Mouse (Mus musculus) limb, embryonic 13.5 days (tissue): ENCODE measurements around the gene Casp8. TPM values are rescaled to one million over a fixed set of nuclear protein-coding genes. Genes with fewer than 3 reads are reported as not detected.
"Not testable (repeated sequence)": the region's sequence is repeated elsewhere in the genome, so short reads cannot be mapped to it uniquely, and the experiment has no call there.

ENCODE experiments used
- ATAC-seq: fragments of 200-750 bp; cut with Nextera tagmentation; 2 replicates; pipeline ENCODE4 v1.8.0; 2017; ENCODE audit warnings: low read depth, moderate number of reproducible peaks, moderate TSS enrichment; ENCODE audit not compliant: low FRiP score
- H3K27ac ChIP-seq: fragments of 300-500 bp; sonication (generic); 2 replicates; pipeline ENCODE4 v1.5.1; 2015; ENCODE audit warnings: inconsistent platforms, mild to moderate bottlenecking, moderate library complexity
- H3K27me3 ChIP-seq: fragments of 300-500 bp; sonication (generic); 2 replicates; pipeline ENCODE4 v1.6.1; 2015; ENCODE audit warnings: mild to moderate bottlenecking, inconsistent platforms
- H3K36me3 ChIP-seq: fragments of 300-500 bp; sonication (generic); 2 replicates; pipeline ENCODE4 v1.6.1; 2015; ENCODE audit warnings: inconsistent platforms, mild to moderate bottlenecking, moderate library complexity
- H3K4me1 ChIP-seq: fragments of 300-500 bp; sonication (generic); 2 replicates; pipeline ENCODE4 v1.6.1; 2015; ENCODE audit warnings: inconsistent platforms
- H3K4me2 ChIP-seq: fragments of 300-500 bp; sonication (generic); replicated peaks from 2 replicates; pipeline ENCODE4 v1.6.1; 2015; ENCODE audit warnings: inconsistent platforms, mild to moderate bottlenecking, moderate library complexity
- H3K4me3 ChIP-seq: fragments of 300-500 bp; sonication (generic); 2 replicates; pipeline ENCODE4 v1.5.1; 2015; ENCODE audit warnings: moderate library complexity, mild to moderate bottlenecking, inconsistent platforms
- H3K9ac ChIP-seq: fragments of 300-500 bp; sonication (generic); 2 replicates; pipeline ENCODE4 v1.6.1; 2015; ENCODE audit warnings: mild to moderate bottlenecking, inconsistent platforms
- H3K9me3 ChIP-seq: fragments of 300-500 bp; sonication (generic); 2 replicates; pipeline ENCODE4 v1.6.1; 2016; ENCODE audit warnings: inconsistent platforms
- WGBS: fragments of 180-500 bp; shearing (Covaris S2); methylation state at CpG from one replicate; pipeline ENCODE4 v1.1.7; 2015; 5-methylcytosine and 5-hydroxymethylcytosine counted together
- polyA plus RNA-seq: library from polyadenylated mRNA; unstranded; fragments of >200 nt; fragmentation: Nextera tagmentation; extraction: Ambion mirVana; gene quantifications from 2 replicates; pipeline ENCODE4 v1.2.1, GENCODE M21; 2015

Gene Casp8
- polyA plus RNA-seq, result 28.1 and 28.7 TPM in 2 replicates

DNA sequence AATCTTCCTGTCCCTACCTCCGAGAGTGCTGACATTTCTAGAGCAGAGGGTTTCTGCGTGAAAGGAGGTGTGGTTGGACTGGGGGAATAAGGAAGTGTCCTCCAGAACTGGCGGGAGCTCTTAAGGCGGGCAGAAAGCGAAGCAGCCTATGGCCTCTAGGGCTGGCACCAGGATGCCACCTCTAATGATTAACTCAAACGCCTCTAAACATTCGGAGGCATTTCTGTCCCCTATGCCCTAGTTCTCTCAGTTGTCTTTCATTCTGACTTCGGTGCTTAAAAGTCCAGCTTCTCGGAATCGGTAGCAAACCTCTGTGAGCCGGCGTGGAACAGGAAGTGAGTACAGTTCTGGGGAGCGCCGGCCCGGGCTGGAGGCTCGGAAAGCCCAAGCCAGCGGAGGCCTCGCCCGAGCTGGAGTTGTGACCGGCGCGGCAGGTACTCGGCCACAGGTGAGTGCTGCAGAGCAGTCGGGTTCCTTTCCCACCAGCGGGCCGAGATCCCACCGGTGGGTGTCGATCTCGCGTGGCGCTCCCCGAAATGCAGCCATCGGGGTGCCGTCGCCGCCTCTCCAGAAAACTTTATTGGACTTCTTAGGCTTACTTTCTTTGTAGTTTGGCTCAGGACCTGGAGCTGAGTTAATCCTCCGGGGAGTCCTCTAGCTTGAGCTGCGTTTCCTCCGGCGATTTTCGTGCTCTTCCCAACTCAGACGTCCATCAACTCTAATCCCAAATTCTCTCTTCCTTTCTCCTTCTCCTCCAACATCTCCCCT, at the start of gene Casp8:
Gene Casp8 (plus strand): TSS at position 84 of the 768 bp plus-strand sequence.
- peak; percentile 83 for ATAC-seq
- Histone ChIP-seq H3K9me3 (0 out of 2 replicates have a peak, but pooled peaks cover 5% of the 10 kb centered on the region), H3K27ac (peak within 1 kb of the TSS; percentile 73), H3K9ac (peak within 1 kb of the TSS; percentile 77), H3K36me3 (peaks cover 11% of the 10 kb centered on the region), H3K27me3 (no peaks in the 10 kb centered on the region), H3K4me3 (peak within 1 kb of the TSS; percentile 63), H3K4me1 (0 out of 2 replicates have a peak, but pooled peaks cover 7% of the 10 kb centered on the region), H3K4me2 (peak within 1 kb of the TSS; percentile 79)
- WGBS, result under 1% methylated on average over 42 of the region's 42 CpGs

DNA sequence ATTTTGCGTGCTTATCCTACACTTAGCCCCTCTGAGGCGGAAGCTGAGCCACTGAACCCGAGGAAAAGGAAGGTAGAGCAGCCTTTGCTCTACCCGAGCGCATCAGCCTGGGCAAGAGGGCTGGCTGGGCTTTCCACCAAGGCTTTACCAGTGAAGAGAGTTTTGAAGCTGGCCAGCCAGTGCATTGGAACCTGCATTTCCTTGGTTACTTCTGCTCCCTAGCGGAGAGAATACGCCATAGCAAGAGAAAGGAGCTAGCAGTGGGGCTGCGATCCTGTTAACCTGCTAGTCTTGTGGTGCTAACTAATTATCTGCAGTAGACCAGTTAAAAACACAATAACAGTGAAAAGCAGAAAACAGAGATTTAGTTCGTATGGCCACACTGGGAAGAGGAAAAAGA, 48.3 kb upstream of the Casp8 start:
- Histone ChIP-seq H3K9me3 (no peaks in the 10 kb centered on the region), H3K4me3 (no peak overlapping the region), H3K4me1 (no peaks in the 10 kb centered on the region), H3K36me3 (peaks cover 72% of the 10 kb centered on the region), H3K4me2 (no peak overlapping the region), H3K9ac (no peak overlapping the region), H3K27me3 (no peaks in the 10 kb centered on the region), H3K27ac (no peak overlapping the region)
- 79% methylated on average over 9 of the region's 9 CpGs for WGBS
- ATAC-seq, result no peak

DNA sequence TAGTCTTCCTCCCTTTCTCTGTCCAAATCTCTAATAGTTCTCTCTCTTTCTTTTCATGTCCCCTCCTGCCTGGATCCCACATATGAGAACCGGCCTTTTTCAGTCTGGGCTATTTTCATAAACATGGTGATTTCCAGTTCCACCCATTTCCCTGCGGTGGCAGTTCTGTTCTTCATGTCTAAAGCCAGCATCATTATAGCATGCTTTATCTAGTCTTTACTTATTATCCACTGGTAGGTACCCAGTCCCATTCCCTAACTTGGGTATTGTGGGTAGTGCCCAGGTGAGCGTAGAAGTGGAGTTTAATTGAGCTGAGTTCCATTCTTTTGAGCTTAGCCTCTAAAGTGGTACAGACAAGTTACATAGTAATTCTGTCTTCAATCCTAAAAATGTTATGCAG, 35.7 kb upstream of the Casp8 start:
- Histone ChIP-seq H3K27me3 (no peaks in the 10 kb centered on the region), H3K9me3 (no peaks in the 10 kb centered on the region), H3K27ac (no peak overlapping the region), H3K36me3 (peaks cover 37% of the 10 kb centered on the region), H3K4me1 (no peaks in the 10 kb centered on the region), H3K4me2 (no peak overlapping the region), H3K9ac (no peak overlapping the region), H3K4me3 (no peak overlapping the region)
- no peak for ATAC-seq
- WGBS, result 95% methylated on average over 3 of the region's 3 CpGs

DNA sequence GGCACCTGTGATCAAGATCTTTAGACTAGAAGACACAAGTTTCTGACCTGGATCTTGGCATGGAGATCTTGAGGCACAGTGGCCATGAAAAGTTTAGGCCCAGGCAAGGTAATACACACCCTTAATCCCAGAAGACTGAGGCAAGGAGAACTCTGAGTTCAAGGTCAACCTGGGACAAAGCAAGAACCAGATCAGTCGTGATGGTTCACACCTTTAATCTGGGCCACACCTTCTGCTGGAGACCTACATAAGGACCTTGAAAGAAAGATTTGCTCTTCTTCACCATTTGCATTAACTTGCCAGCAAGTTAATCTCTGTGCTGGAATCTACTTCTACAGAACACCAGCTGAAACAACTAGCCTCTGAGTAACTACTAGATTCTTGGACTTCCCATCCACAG, 34.6 kb upstream of the Casp8 start:
- no peak overlapping the region for H3K27ac ChIP-seq
- ATAC-seq, result no peak
- no peak overlapping the region for H3K4me3 ChIP-seq
- H3K4me2 ChIP-seq, result no peak overlapping the region
- H3K27me3 ChIP-seq, result no peaks in the 10 kb centered on the region
- H3K4me1 ChIP-seq, result no peaks in the 10 kb centered on the region
- H3K36me3 ChIP-seq, result peaks cover 29% of the 10 kb centered on the region
- H3K9me3 ChIP-seq, result no peaks in the 10 kb centered on the region
- 74% methylated on average over 1 of the region's 1 CpGs for WGBS
- no peak overlapping the region for H3K9ac ChIP-seq

DNA sequence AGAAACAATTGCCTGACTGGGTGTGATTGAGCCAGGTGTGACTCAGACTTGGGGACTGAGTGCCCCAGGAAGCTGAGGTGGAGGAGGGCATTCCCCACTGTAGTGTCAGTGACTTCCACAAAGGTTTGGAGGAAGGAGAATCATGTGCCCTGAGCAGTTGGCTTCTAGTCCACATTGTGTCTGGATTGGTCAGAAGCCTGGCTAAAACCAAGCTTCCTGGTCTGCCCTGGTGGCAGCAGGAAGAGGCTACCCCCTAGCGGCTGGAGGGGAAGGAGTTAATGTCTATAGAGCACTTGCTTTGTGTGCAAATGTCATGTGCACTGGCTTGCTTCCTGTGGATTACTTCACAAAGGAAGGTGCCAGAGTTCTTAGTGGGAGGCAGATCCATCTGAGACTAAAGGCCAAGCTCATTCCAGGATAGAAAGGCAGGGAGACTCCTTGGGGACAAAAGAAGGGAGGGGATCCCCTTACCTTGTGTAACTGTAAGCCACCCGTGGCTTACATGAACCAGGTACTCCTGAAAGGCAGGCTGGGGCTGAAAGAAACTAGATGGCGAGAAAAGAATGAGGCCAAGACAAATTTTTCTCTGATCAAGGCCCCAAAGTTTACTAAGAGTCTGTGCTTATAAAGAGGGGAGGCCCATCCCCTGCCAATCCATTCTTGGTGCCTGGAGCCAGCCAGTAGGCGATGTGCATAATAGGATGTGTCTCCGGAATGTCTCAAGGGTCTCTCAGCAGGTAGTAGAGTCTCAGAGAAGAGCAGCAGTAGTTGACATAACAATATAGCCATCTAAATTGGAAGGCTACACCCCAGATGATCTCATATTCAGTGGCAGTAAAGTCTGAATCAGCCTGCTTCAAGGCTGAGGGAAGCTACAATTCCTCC, 33.5 kb upstream of the Casp8 start:
- not testable (repeated sequence) for H3K4me1 ChIP-seq, H3K27ac ChIP-seq, H3K27me3 ChIP-seq, H3K9me3 ChIP-seq, H3K4me2 ChIP-seq, H3K9ac ChIP-seq, H3K4me3 ChIP-seq, ATAC-seq
- 76% methylated on average over 5 of the region's 5 CpGs for WGBS
- H3K36me3 ChIP-seq, result peaks cover 21% of the 10 kb centered on the region

DNA sequence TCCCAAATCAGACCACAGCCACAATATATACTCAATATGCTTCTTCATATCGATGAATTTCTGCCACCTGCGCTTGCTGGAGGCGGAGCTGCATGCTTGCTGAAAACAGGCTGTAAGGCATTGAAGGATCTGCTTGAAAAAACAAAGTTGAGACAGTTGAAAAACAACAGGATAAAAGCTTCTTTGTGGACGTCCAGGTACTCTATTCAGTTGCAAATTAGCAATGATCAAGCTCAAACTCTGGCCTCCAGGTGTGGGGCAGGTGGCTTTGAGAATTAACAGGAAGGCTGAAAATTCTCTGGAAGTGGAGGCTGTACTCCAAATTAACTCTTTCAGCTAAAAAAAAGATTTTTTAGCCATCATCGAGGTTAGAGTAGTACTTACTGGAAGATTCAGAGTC, 32.6 kb upstream of the Casp8 start:
- WGBS, result 79% methylated on average over 5 of the region's 5 CpGs
- Histone ChIP-seq H3K4me2 (no peak overlapping the region), H3K27me3 (no peaks in the 10 kb centered on the region), H3K4me3 (no peak overlapping the region), H3K9ac (no peak overlapping the region), H3K36me3 (peaks cover 18% of the 10 kb centered on the region), H3K9me3 (no peaks in the 10 kb centered on the region), H3K27ac (no peak overlapping the region), H3K4me1 (no peaks in the 10 kb centered on the region)
- ATAC-seq, result no peak

DNA sequence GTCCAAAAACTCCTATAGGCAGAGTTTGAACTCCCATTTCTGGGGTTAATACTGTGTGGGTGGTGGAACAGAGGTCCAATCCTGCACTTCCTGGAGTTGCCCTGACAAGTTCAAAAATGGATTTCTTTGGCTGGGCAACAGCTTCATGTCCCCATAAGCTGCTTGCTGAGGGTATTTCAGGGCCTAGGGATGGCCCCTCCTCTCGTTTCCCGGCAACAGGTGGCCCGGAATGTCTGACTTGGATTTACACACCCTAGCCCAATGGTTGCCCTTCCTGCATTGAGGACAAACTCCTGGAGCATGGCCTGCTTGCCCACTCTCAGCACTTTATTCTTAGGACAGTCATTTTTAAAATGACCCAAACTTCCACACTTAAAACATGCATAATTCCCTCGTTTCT, 28.7 kb upstream of the Casp8 start:
- not testable (repeated sequence) for H3K27me3 ChIP-seq, H3K9ac ChIP-seq, ATAC-seq, H3K27ac ChIP-seq, H3K4me1 ChIP-seq, H3K36me3 ChIP-seq, H3K4me3 ChIP-seq, H3K9me3 ChIP-seq, H3K4me2 ChIP-seq
- 85% methylated on average over 4 of the region's 4 CpGs for WGBS

DNA sequence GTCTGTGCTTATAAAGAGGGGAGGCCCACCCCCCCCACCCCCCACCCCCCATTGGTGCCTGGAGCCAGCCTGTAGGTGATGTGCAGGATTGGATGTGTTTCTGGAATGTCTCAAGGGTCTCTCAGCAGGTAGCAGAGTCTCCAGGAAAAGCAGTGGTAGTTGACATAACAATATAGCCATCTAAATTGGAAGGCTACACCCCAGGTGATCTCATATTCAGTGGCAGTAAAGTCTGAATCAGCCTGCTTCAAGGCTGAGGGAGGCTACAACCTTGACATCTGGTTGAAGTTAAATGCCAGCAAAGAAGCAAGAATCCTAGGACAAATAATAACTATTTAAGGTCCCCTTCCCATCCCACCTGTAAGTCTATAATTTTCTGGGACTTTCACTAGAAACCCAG, 26.0 kb upstream of the Casp8 start:
- Histone ChIP-seq H3K27ac (no peak overlapping the region), H3K4me1 (no peaks in the 10 kb centered on the region), H3K4me2 (no peak overlapping the region), H3K36me3 (no peaks in the 10 kb centered on the region), H3K27me3 (no peaks in the 10 kb centered on the region), H3K4me3 (no peak overlapping the region), H3K9me3 (no peaks in the 10 kb centered on the region), H3K9ac (no peak overlapping the region)
- ATAC-seq, result no peak

DNA sequence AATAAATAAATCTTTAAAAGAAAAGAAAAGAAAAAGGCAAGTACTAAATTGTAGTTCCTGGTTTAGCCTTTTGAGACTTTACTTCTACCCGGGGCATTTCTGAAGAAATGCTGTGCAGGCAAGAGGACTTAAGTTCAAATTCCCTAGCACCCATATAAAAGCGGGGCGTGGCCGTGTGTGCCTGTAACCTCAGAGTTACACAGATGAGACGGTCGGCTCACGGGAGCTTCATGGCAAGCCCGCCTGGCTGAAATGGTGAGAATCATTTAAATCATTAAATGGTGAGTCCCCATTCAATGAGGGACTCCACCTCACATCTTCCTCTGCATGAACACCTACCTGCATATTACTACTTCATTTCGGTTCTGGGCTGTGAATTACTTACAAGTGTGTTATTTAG, 25.5 kb upstream of the Casp8 start:
- H3K27ac ChIP-seq, result no peak overlapping the region
- 45% methylated on average over 9 of the region's 9 CpGs for WGBS
- no peak overlapping the region for H3K4me3 ChIP-seq
- no peak overlapping the region for H3K9ac ChIP-seq
- no peaks in the 10 kb centered on the region for H3K9me3 ChIP-seq
- no peak overlapping the region for H3K4me2 ChIP-seq
- no peaks in the 10 kb centered on the region for H3K27me3 ChIP-seq
- ATAC-seq, result no peak
- H3K36me3 ChIP-seq, result no peaks in the 10 kb centered on the region
- no peaks in the 10 kb centered on the region for H3K4me1 ChIP-seq

DNA sequence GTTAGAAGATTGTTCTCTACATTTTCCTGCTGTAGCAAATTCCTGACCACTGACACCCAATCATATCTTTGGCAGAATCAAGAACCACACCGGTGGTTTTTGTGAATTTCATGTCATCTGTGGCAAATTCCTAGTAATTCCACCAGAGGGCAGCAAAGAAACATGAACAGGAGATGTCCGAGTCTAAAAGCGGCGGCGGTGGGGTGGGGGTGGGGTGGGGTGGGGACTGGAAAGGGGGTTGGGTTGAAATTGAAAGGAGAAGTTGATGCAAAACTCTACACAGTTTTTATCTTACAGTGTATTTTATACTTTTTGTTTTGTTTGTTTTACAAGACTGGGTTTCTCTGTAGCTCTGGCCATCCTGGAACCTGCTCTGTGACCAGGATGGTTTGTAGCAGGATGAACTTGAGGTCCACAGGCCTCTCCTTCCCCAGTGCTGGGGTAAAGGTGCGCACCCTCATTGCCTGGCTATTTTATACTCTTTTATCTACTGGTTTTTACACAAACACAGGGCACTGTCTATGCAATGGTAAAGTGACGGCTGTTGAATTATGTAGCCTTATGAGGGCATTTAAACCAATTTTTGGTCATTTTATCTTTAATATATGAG, 25.0 kb upstream of the Casp8 start:
- H3K36me3 ChIP-seq, result no peaks in the 10 kb centered on the region
- no peak overlapping the region for H3K4me3 ChIP-seq
- no peak overlapping the region for H3K4me2 ChIP-seq
- no peaks in the 10 kb centered on the region for H3K27me3 ChIP-seq
- H3K9me3 ChIP-seq, result no peaks in the 10 kb centered on the region
- H3K9ac ChIP-seq, result no peak overlapping the region
- H3K4me1 ChIP-seq, result no peaks in the 10 kb centered on the region
- 27% methylated on average over 7 of the region's 7 CpGs for WGBS
- no peak overlapping the region for H3K27ac ChIP-seq
- ATAC-seq, result no peak

DNA sequence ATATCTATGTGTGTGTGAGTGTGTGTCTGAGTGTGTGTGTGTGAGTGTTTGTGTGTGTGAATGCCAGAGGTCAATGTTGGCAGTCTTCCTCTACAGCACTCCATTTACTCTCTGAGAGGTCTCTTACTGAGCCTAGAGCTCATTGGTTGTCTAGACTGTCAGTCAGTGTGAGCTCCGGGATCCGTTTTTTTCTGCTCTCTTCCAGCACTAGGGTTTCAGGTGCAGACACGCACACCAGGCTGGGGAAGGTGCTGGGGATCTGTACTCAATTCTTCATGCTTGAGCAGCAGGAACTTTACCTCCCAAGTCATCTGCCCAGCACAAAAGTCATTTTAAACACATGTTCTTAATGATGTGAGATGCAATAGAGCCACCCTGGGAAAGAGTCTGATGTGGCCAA, 23.1 kb upstream of the Casp8 start:
- Histone ChIP-seq H3K9me3 (no peaks in the 10 kb centered on the region), H3K4me3 (no peak overlapping the region), H3K27me3 (no peaks in the 10 kb centered on the region), H3K4me2 (no peak overlapping the region), H3K9ac (no peak overlapping the region), H3K27ac (no peak overlapping the region), H3K4me1 (no peaks in the 10 kb centered on the region), H3K36me3 (no peaks in the 10 kb centered on the region)
- no peak for ATAC-seq
- WGBS, result 64% methylated on average over 3 of the region's 3 CpGs

DNA sequence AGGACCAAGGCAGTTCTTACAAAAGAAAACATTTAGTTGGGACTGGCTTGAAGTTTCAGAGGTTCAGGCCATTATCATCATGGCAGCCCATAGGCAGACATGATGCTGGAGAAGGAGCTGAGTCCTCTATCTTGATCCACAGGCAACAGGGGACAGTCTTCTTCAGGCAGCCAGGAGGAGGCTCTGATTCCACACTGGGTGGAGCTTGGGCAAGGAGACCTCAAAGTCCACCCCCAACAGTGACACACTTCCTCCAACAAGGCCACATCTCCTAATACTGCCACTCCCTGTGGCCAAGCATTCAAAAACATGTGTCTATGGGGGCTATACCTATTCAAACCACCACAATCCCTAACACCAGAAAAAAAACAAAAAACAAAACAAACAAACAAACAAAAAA, 21.9 kb upstream of the Casp8 start:
- Histone ChIP-seq H3K4me3 (no peak overlapping the region), H3K27me3 (no peaks in the 10 kb centered on the region), H3K4me1 (no peaks in the 10 kb centered on the region), H3K9ac (no peak overlapping the region), H3K4me2 (no peak overlapping the region), H3K9me3 (no peaks in the 10 kb centered on the region), H3K36me3 (no peaks in the 10 kb centered on the region), H3K27ac (no peak overlapping the region)
- no peak for ATAC-seq
